Mouse (Mus musculus): Measurements from ENCODE around the gene Grin2a.

Grin2a gene

GRCm38 (mm10) chr16:9523314-9523713, 472.0 kb downstream of the Grin2a start:
- in situ Hi-C loops (cut with MboI, MseI) = no loop called here
